Mouse (Mus musculus) embryonic fibroblast, embryonic 13.5 days (primary cell): Measurements from ENCODE around the gene Dpyd. TPM values are rescaled to one million over a fixed set of nuclear protein-coding genes. Genes with fewer than 3 reads are reported as not detected.

Experiments used
- H3K27ac ChIP-seq: 2 replicates; pipeline ENCODE4 v1.5.1; 2012; ENCODE audit warnings: low read length, control low read depth, inconsistent platforms; ENCODE audit not compliant: insufficient read depth
- H3K4me1 ChIP-seq: 2 replicates; pipeline ENCODE4 v1.6.1; 2011; ENCODE audit warnings: low read length; ENCODE audit not compliant: control insufficient read depth, insufficient read depth
- H3K4me3 ChIP-seq: 2 replicates; pipeline ENCODE4 v1.5.1; 2011; ENCODE audit warnings: mild to moderate bottlenecking, control low read depth, low read length; ENCODE audit not compliant: insufficient read depth
- CTCF ChIP-seq: IDR thresholded peaks from 2 replicates; pipeline ENCODE4 v1.5.1; 2011; ENCODE audit warnings: mild to moderate bottlenecking, control low read depth, low read length, moderate library complexity, borderline replicate concordance; ENCODE audit not compliant: insufficient read depth
- POLR2A ChIP-seq: IDR thresholded peaks from 2 replicates; pipeline ENCODE4 v1.6.1; 2011; ENCODE audit warnings: low read depth, mild to moderate bottlenecking, control low read depth, low read length, moderate library complexity
- polyA plus RNA-seq: library from polyadenylated mRNA; stranded (reverse); fragments of >200 nt; gene quantifications from 2 replicates; pipeline ENCODE4 v1.2.4, GENCODE M21; 2011; ENCODE audit warnings: low read depth; ENCODE audit not compliant: missing spikeins, insufficient read length

The Dpyd gene
- polyA plus RNA-seq, 1 experiment: 2.2 TPM

DNA sequence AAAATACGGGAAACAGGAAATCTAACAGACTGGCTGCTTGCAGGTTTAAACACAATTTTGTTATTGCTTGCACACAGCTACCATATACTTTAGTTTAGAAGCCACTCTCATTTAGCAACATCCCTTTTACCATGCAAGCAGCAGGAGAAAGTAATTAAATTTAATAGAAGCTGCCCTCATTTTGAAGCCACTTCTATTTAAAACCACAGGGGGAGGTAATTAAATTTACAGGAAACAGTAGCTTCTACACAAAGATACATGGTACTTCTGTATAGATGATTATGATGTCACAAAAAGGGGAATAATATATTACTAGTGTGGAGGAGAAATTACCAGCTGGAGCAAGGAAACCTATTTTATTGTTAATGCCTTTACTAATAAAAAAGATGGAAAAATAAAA, 113.5 kb downstream of the Dpyd start:
- Histone ChIP-seq H3K4me1 (no peaks in the 10 kb centered on the region), H3K27ac (no peak overlapping the region), H3K4me3 (no peak overlapping the region)
- no peak for TF ChIP-seq CTCF
- no peak for TF ChIP-seq POLR2A

DNA sequence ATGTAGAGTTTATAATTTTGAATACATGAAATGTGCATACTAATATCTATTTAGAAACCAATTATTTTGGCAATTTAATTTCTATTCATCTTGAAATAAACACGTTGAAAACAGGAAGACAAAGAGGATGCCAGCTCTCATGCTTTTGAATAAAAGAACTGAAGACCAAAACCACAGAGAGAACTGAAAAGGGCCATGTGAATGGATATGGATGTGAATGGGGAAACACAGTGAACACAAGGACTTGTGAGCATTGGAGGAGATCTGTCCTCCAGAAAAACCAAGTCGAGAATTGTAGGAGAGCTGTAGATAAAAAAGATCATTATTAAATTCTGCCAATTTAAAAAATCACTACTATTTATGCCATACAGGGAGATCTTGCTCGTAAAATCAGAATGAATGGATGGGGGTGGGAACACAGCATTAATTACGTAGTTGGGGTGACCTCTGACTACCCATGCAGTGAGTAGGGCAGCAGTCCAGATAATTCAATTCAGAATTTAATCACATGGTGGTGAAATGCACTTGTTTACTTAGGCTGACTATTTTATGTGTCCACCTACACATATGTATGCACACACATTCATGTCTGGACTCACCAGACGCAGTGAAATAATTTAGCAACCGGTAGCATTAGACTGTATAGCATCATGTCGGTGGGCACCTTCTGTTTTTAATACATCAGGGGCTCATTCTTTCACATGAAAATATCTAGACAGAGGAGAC, 114.3 kb downstream of the Dpyd start:
- no peaks in the 10 kb centered on the region for H3K4me1 ChIP-seq
- no peak for TF ChIP-seq CTCF
- TF ChIP-seq POLR2A: no peak
- no peak overlapping the region for H3K27ac ChIP-seq
- no peak overlapping the region for H3K4me3 ChIP-seq

DNA sequence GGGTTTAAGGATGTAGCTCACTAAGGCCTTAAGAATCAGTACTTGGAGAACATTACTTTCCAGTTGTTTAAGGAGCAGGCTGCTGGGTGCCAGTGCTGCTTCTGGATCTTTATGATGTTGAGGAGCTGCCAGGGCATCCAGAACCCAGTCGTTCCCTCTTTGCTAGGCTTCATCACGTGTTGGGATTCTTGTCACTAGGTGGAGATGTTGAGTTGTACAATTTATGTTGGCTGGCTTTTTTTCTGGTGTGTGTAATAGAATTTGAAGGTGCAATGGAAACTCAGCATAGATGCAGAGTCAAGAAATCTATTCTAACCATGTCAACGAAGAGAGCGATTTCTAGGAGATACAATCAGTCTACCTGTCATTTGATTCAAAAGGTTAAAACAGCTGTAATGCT, 118.9 kb downstream of the Dpyd start:
- no peaks in the 10 kb centered on the region for H3K4me1 ChIP-seq
- TF ChIP-seq POLR2A: no peak
- TF ChIP-seq CTCF: no peak
- no peak overlapping the region for H3K27ac ChIP-seq
- no peak overlapping the region for H3K4me3 ChIP-seq

DNA sequence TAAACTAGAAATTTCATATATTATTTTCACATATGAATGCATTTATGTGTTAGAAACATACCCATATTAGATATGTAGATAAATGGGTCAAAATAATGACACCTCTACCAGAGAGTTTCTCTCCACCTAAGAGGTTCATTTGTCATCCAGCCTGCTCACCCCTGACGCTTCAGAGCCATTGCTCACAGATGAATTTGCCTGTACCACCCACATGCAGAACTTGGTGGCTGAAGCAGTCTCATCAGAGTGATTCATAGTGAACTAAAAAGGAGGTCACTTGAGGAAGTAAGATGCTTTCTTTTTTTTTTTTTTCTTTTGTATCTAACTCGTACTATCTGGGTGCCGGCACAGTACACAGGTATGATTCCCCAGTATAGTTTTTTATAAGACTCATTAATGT, 188.3 kb downstream of the Dpyd start:
- H3K4me1 ChIP-seq: no peaks in the 10 kb centered on the region
- TF ChIP-seq POLR2A (no peak), CTCF (no peak)
- no peak overlapping the region for H3K27ac ChIP-seq
- H3K4me3 ChIP-seq: no peak overlapping the region

DNA sequence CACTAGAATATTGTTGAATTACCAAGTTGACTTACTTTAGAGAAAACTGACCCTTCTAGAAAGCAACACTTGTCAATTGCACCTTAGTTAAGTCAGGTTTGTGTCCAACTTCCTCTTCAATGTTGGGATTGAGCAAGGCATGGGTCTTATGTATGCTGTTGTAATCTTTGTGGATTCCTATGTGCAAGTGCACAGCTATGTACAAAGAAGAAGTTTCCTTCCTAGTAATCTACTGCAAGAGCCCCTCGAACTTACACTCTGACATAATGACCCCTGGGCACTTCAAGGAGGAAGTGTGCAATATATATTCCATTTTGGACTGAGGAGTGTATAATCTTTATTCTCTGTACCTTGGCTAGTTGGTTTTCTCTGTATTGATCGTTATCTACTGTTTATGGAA, 191.7 kb downstream of the Dpyd start:
- TF ChIP-seq POLR2A: no peak
- no peak for TF ChIP-seq CTCF
- no peaks in the 10 kb centered on the region for H3K4me1 ChIP-seq
- H3K27ac ChIP-seq: no peak overlapping the region
- no peak overlapping the region for H3K4me3 ChIP-seq

DNA sequence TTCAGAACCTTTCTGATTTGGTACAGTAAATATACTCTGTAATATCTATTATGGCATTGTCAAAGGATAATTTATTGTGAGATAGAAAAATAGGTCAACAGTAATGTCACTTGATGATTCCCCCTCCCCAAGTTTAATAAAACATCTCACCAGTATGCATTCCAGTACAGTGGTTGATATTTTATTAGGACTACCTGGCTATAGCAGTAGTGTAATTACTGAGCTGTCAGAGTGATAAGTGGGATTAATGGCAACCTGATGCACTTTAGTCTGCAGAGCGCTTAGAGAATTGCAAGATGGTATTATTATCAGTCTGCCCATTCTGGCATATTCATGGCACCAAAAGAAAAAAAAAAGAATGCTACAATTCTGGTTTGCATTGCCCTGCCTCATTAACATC, 194.2 kb downstream of the Dpyd start:
- no peak for TF ChIP-seq POLR2A
- TF ChIP-seq CTCF: no peak
- no peak overlapping the region for H3K4me3 ChIP-seq
- no peaks in the 10 kb centered on the region for H3K4me1 ChIP-seq
- no peak overlapping the region for H3K27ac ChIP-seq

DNA sequence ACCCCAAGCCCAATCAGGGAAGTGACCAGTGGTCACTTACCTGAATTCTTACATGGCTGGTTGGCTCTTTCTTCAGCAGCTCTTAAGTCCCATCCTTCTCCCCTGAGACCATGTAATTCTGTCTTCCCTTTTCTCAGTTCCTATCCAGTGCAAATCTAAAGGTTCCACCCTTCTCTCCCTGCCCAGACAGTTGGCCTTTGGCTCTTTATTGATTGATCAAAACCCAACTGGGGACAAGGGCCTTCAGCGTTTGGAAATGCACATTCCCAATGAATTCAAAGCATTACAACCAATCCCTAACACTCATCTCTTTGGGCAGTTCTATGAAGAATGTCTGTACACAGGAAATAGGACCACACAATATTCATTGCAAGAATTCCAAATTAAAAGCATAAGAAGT, 251.0 kb downstream of the Dpyd start:
- Histone ChIP-seq H3K4me3 (no peak overlapping the region), H3K27ac (no peak overlapping the region), H3K4me1 (no peaks in the 10 kb centered on the region)
- TF ChIP-seq CTCF (no peak), POLR2A (no peak)

DNA sequence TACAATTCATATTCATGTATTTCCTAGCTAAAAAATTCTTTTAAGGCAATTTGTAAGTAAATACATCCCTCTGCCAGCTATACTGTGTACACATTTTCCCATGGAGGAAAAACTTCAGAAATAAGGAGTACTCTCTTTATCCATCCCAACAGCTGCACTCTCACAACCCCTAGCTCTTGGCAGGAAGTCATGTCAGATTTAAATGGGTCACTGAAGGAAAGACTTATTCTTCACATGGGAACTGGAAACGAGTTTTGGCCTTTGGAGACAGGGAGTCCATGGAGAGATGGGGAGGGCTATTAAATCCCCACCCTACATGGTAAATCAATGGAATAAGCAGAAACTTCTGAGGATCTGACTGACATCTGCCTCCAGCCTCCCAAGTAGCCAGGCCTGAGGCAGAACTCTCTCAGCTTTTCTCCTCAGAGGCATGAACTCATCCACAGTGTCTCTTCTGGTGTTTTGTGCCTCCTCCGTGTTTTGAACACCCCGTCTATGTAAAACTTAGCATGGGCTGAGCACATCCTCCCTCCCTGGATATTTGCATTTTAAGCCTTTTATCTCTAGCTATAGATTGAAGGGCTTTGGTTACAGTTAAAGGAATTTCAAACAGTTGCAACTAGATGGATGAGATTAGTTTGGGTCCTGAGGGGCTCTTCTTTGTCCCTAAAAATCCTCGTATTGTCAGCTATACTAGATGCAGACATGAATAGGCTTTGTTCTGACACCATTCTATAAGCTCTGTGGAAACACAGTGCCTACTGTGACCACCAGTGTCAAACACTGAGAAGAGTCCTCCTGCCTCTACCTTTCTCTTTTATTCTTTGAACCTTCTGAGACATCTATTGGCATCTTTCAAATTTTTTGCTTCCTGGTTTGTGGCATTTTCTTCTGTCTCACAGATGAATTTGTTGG, 288.9 kb downstream of the Dpyd start:
- H3K27ac ChIP-seq: no peak overlapping the region
- TF ChIP-seq POLR2A (no peak), CTCF (no peak)
- no peaks in the 10 kb centered on the region for H3K4me1 ChIP-seq
- H3K4me3 ChIP-seq: no peak overlapping the region

DNA sequence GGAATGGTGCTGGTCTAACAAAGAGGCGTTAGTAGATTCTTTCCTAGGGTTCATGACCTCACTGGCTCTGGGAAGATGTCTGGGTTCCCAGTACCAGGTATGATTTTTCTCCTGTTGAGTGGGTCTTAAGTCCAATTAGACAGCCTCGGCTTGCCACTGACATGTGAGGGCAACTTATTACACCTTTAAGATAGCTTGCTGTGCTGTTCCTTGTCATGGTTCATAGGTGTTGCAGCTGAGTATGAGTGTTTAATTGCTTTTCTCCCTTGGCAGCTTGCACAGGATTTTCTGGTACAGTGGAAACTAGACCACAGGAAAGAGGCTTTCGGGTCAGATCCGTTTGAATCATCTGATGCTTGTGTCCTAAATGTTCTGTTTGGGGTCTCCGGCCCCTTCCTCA, 290.8 kb downstream of the Dpyd start:
- no peaks in the 10 kb centered on the region for H3K4me1 ChIP-seq
- TF ChIP-seq POLR2A (no peak), CTCF (no peak)
- H3K4me3 ChIP-seq: no peak overlapping the region
- H3K27ac ChIP-seq: no peak overlapping the region

DNA sequence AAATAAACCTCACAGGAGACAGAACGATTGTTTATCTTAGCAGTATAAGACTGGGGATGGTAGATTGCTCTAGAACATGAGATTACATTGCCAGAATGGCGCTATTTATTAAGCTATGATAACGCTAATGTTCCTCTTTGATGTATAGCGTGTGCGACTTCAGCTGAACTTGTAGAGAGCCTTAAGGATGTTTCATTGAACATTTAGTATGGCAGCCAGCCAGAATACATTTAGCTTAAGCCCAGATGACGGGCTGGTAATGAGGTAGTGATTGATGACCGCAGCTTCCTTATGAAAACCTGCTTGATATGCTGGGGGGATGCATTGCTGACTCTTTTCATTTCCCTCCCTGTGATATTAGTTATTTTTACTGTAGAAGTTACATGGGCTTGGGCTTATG, 293.5 kb downstream of the Dpyd start:
- Histone ChIP-seq H3K27ac (no peak overlapping the region), H3K4me1 (no peaks in the 10 kb centered on the region), H3K4me3 (no peak overlapping the region)
- no peak for TF ChIP-seq POLR2A
- no peak for TF ChIP-seq CTCF
